Mouse (Mus musculus) kidney, adult 2 months (tissue): ENCODE data around the gene Stambp. TPM values are rescaled to one million over a fixed set of nuclear protein-coding genes. Genes with fewer than 3 reads are reported as not detected.

ENCODE experiments used
- DNase-seq: peaks from one replicate; pipeline ENCODE4 v3.0.0; 2021
- H3K27ac ChIP-seq: fragments of 200-500 bp; 2 replicates; pipeline ENCODE4 v1.5.1; 2012; ENCODE audit warnings: low read depth, low read length, control low read depth, inconsistent platforms; ENCODE audit not compliant: insufficient read depth
- H3K27me3 ChIP-seq: fragments of 200-500 bp; replicated peaks from 2 replicates; pipeline ENCODE4 v1.6.1; 2012; ENCODE audit warnings: mild to moderate bottlenecking, moderate library complexity, low read length, inconsistent platforms; ENCODE audit not compliant: control insufficient read depth, insufficient read depth
- H3K36me3 ChIP-seq: fragments of 200-500 bp; 2 replicates; pipeline ENCODE4 v1.6.1; 2012; ENCODE audit warnings: mild to moderate bottlenecking, moderate library complexity, low read length, inconsistent platforms; ENCODE audit not compliant: control insufficient read depth, insufficient read depth
- H3K4me1 ChIP-seq: fragments of 200-500 bp; 2 replicates; pipeline ENCODE4 v1.6.1; 2011; ENCODE audit warnings: low read length; ENCODE audit not compliant: control insufficient read depth, insufficient read depth
- H3K4me3 ChIP-seq: fragments of 200-500 bp; 2 replicates; pipeline ENCODE4 v1.5.1; 2011; ENCODE audit warnings: mild to moderate bottlenecking, low read depth, low read length, control low read depth; ENCODE audit not compliant: insufficient read depth
- CTCF ChIP-seq: fragments of 200-500 bp; conservative IDR thresholded peaks from 2 replicates; pipeline ENCODE4 v1.5.1; 2011; ENCODE audit warnings: low read depth, mild to moderate bottlenecking, control low read depth, low read length, moderate library complexity, mixed read lengths; ENCODE audit not compliant: insufficient read depth, insufficient read length
- POLR2A ChIP-seq: fragments of 200-500 bp; IDR thresholded peaks from one replicate; pipeline ENCODE4 v1.6.1; 2011; ENCODE audit warnings: low read depth, low read length, control low read depth
- WGBS: fragments of 180-500 bp; shearing (Covaris S2); methylation state at CpG from one replicate; pipeline ENCODE4 v1.1.7; 2018; 5-methylcytosine and 5-hydroxymethylcytosine counted together
- polyA plus RNA-seq: library from polyadenylated mRNA; depleted of rRNA; stranded (reverse); fragments of >200 nt; gene quantifications from 2 replicates; pipeline ENCODE4 v1.2.3, GENCODE M21; 2012; rRNA removed

Stambp gene
- polyA plus RNA-seq = 13.9 and 15.7 TPM in 2 replicates

GRCm38 (mm10) chr6:83572671-83573070, at the start of gene Stambp:
Gene Stambp, minus strand, starts transcription at chr6:83572729.
- 3% methylated on average over 10 of the region's 11 CpGs for WGBS
- Histone ChIP-seq H3K36me3 (no peaks in the 10 kb centered on the region), H3K27ac (0 out of 2 replicates have a peak within 1 kb of the TSS, but pooled peaks have one; percentile 54), H3K4me1 (peaks cover 9% of the 10 kb centered on the region; the same call in 1 of the 2 replicates), H3K27me3 (no peaks in the 10 kb centered on the region), H3K4me3 (peak within 1 kb of the TSS; percentile 91)
- peak; percentile 5 for DNase-seq
- no peak for TF ChIP-seq CTCF
- no peak for TF ChIP-seq POLR2A

- Histone ChIP-seq H3K27me3 (no peaks in the 10 kb centered on the region), H3K4me3 (no peak overlapping the region), H3K4me1 (no peaks in the 10 kb centered on the region), H3K36me3 (no peaks in the 10 kb centered on the region), H3K27ac (no peak overlapping the region)
- DNase-seq = no peak
- TF ChIP-seq CTCF (no peak), POLR2A (no peak)
- WGBS = 68% methylated on average over 9 of the region's 9 CpGs
These were observed 47.4 kb upstream of the Stambp start for GRCm38 (mm10) chr6:83619955-83620354.

- H3K27ac ChIP-seq = no peak overlapping the region
- no peak overlapping the region for H3K4me3 ChIP-seq
- WGBS = 68% methylated on average over 15 of the region's 15 CpGs
- TF ChIP-seq CTCF (no peak), POLR2A (no peak)
- H3K36me3 ChIP-seq = no peaks in the 10 kb centered on the region
- no peaks in the 10 kb centered on the region for H3K4me1 ChIP-seq
- DNase-seq = no peak
- no peaks in the 10 kb centered on the region for H3K27me3 ChIP-seq
These were observed 45.2 kb upstream of the Stambp start for GRCm38 (mm10) chr6:83617581-83618335.

- Histone ChIP-seq H3K4me3 (no peak overlapping the region), H3K27me3 (no peaks in the 10 kb centered on the region), H3K27ac (no peak overlapping the region), H3K36me3 (no peaks in the 10 kb centered on the region), H3K4me1 (no peaks in the 10 kb centered on the region)
- 63% methylated on average over 5 of the region's 5 CpGs for WGBS
- peak; percentile 45; the same call in 1 of the 2 replicates for TF ChIP-seq CTCF
- no peak for TF ChIP-seq POLR2A
- DNase-seq = peak; percentile 44
These were observed 44.0 kb upstream of the Stambp start for GRCm38 (mm10) chr6:83616512-83616911.

- TF ChIP-seq CTCF = no peak
- no peak for TF ChIP-seq POLR2A
- 91% methylated on average over 4 of the region's 4 CpGs for WGBS
- Histone ChIP-seq H3K4me3 (no peak overlapping the region), H3K4me1 (no peaks in the 10 kb centered on the region), H3K27ac (no peak overlapping the region), H3K36me3 (no peaks in the 10 kb centered on the region), H3K27me3 (no peaks in the 10 kb centered on the region)
- DNase-seq = no peak
These were observed 41.9 kb upstream of the Stambp start for GRCm38 (mm10) chr6:83614469-83614868.

- Histone ChIP-seq H3K4me1 (no peaks in the 10 kb centered on the region), H3K4me3 (no peak overlapping the region), H3K27me3 (no peaks in the 10 kb centered on the region), H3K27ac (no peak overlapping the region), H3K36me3 (no peaks in the 10 kb centered on the region)
- TF ChIP-seq CTCF (no peak), POLR2A (no peak)
- DNase-seq = no peak
- 100% methylated on average over 1 of the region's 1 CpGs for WGBS
These were observed 40.4 kb upstream of the Stambp start for GRCm38 (mm10) chr6:83612976-83613375.

- 60% methylated on average over 6 of the region's 6 CpGs for WGBS
- TF ChIP-seq POLR2A (no peak), CTCF (no peak)
- no peaks in the 10 kb centered on the region for H3K27me3 ChIP-seq
- H3K27ac ChIP-seq = no peak overlapping the region
- no peak overlapping the region for H3K4me3 ChIP-seq
- no peaks in the 10 kb centered on the region for H3K36me3 ChIP-seq
- no peaks in the 10 kb centered on the region for H3K4me1 ChIP-seq
- no peak for DNase-seq
These were observed 27.2 kb upstream of the Stambp start for GRCm38 (mm10) chr6:83599636-83600174.
